Mouse (Mus musculus): ENCODE measurements around the gene Etl4. TPM values are rescaled to one million over a fixed set of nuclear protein-coding genes. Genes with fewer than 3 reads are reported as not detected.

The Etl4 gene
- polyA plus RNA-seq, 1 experiment from 2014 or later = 23.3 TPM

- H3K9me3 ChIP-seq = no peaks in the 10 kb centered on the region
- H3K4me1 ChIP-seq = no peaks in the 10 kb centered on the region
- 52% methylated on average over 1 of the region's 1 CpGs for WGBS
Measured at GRCm38 (mm10) chr2:20747723-20748122, 838.1 kb downstream of the Etl4 start.

GRCm38 (mm10) chr2:20748481-20748880, 838.9 kb downstream of the Etl4 start:
- Histone ChIP-seq H3K4me3 (no peak overlapping the region), H3K27me3 (no peaks in the 10 kb centered on the region), H3K9ac (no peak overlapping the region), H3K9me3 (no peaks in the 10 kb centered on the region), H3K4me2 (no peak overlapping the region), H3K36me3 (no peaks in the 10 kb centered on the region), H3K27ac (no peak overlapping the region), H3K4me1 (no peaks in the 10 kb centered on the region)
- 53% methylated on average over 1 of the region's 1 CpGs for WGBS
- no peak for ATAC-seq (ENCODE audit: borderline replicate concordance, extremely low read depth, low FRiP score, low TSS enrichment)

More at GRCm38 (mm10) chr2:20747723-20748122, 838.1 kb downstream of the Etl4 start:
- Histone ChIP-seq H3K36me3 (no peaks in the 10 kb centered on the region), H3K27ac (no peak overlapping the region), H3K27me3 (no peaks in the 10 kb centered on the region), H3K9ac (no peak overlapping the region), H3K4me3 (no peak overlapping the region), H3K4me2 (no peak overlapping the region)
- no peak for ATAC-seq (ENCODE audit: borderline replicate concordance, extremely low read depth, low FRiP score, low TSS enrichment)

GRCm38 (mm10) chr2:20749687-20750086, 840.1 kb downstream of the Etl4 start:
- H3K36me3 ChIP-seq = no peaks in the 10 kb centered on the region
- H3K4me3 ChIP-seq = no peak overlapping the region
- no peaks in the 10 kb centered on the region for H3K9me3 ChIP-seq
- ATAC-seq (ENCODE audit: borderline replicate concordance, extremely low read depth, low FRiP score, low TSS enrichment) = no peak
- H3K4me1 ChIP-seq = no peaks in the 10 kb centered on the region
- no peak overlapping the region for H3K9ac ChIP-seq
- no peaks in the 10 kb centered on the region for H3K27me3 ChIP-seq
- no peak overlapping the region for H3K27ac ChIP-seq
- no peak overlapping the region for H3K4me2 ChIP-seq
- WGBS = 83% methylated on average over 3 of the region's 3 CpGs

- WGBS = 77% methylated on average over 8 of the region's 8 CpGs
- Histone ChIP-seq H3K9me3 (no peaks in the 10 kb centered on the region), H3K4me2 (no peak overlapping the region), H3K27ac (no peak overlapping the region), H3K4me3 (no peak overlapping the region), H3K9ac (no peak overlapping the region), H3K36me3 (no peaks in the 10 kb centered on the region), H3K27me3 (no peaks in the 10 kb centered on the region), H3K4me1 (no peaks in the 10 kb centered on the region)
- ATAC-seq (ENCODE audit: borderline replicate concordance, extremely low read depth, low FRiP score, low TSS enrichment) = no peak
Measured at GRCm38 (mm10) chr2:20753282-20754110, 843.9 kb downstream of the Etl4 start.

- H3K36me3 ChIP-seq = no peaks in the 10 kb centered on the region
- H3K4me1 ChIP-seq = no peaks in the 10 kb centered on the region
- no peak overlapping the region for H3K9ac ChIP-seq
- WGBS = 79% methylated on average over 3 of the region's 3 CpGs
- no peak overlapping the region for H3K4me3 ChIP-seq
- H3K27ac ChIP-seq = no peak overlapping the region
- no peaks in the 10 kb centered on the region for H3K9me3 ChIP-seq
- no peak overlapping the region for H3K4me2 ChIP-seq
- H3K27me3 ChIP-seq = no peaks in the 10 kb centered on the region
- ATAC-seq (ENCODE audit: borderline replicate concordance, extremely low read depth, low FRiP score, low TSS enrichment) = no peak
Measured at GRCm38 (mm10) chr2:20756964-20757363, 847.4 kb downstream of the Etl4 start.

GRCm38 (mm10) chr2:20759045-20759662, 849.6 kb downstream of the Etl4 start:
- no peak overlapping the region for H3K4me2 ChIP-seq
- no peak overlapping the region for H3K4me3 ChIP-seq
- H3K9me3 ChIP-seq = no peaks in the 10 kb centered on the region
- H3K36me3 ChIP-seq = no peaks in the 10 kb centered on the region
- no peak for ATAC-seq (ENCODE audit: borderline replicate concordance, extremely low read depth, low FRiP score, low TSS enrichment)
- no peak overlapping the region for H3K9ac ChIP-seq
- H3K4me1 ChIP-seq = no peaks in the 10 kb centered on the region
- WGBS = 62% methylated on average over 7 of the region's 7 CpGs
- H3K27ac ChIP-seq = no peak overlapping the region
- no peaks in the 10 kb centered on the region for H3K27me3 ChIP-seq

- 86% methylated on average over 5 of the region's 5 CpGs for WGBS
- Histone ChIP-seq H3K4me1 (no peaks in the 10 kb centered on the region), H3K4me2 (no peak overlapping the region), H3K27ac (no peak overlapping the region), H3K27me3 (no peaks in the 10 kb centered on the region), H3K9ac (no peak overlapping the region), H3K36me3 (no peaks in the 10 kb centered on the region), H3K4me3 (no peak overlapping the region), H3K9me3 (no peaks in the 10 kb centered on the region)
- no peak for ATAC-seq (ENCODE audit: borderline replicate concordance, extremely low read depth, low FRiP score, low TSS enrichment)
Measured at GRCm38 (mm10) chr2:20761320-20761719, 851.7 kb downstream of the Etl4 start.

GRCm38 (mm10) chr2:20761751-20762150, 852.2 kb downstream of the Etl4 start:
- Histone ChIP-seq H3K4me1 (no peaks in the 10 kb centered on the region), H3K9me3 (no peaks in the 10 kb centered on the region), H3K4me3 (no peak overlapping the region), H3K27me3 (no peaks in the 10 kb centered on the region), H3K36me3 (no peaks in the 10 kb centered on the region), H3K9ac (no peak overlapping the region), H3K27ac (no peak overlapping the region), H3K4me2 (no peak overlapping the region)
- WGBS = 82% methylated on average over 3 of the region's 3 CpGs
- ATAC-seq (ENCODE audit: borderline replicate concordance, extremely low read depth, low FRiP score, low TSS enrichment) = no peak

GRCm38 (mm10) chr2:20763511-20764212, 854.1 kb downstream of the Etl4 start:
- Histone ChIP-seq H3K36me3 (no peaks in the 10 kb centered on the region), H3K4me3 (no peak overlapping the region), H3K4me1 (no peaks in the 10 kb centered on the region), H3K4me2 (no peak overlapping the region), H3K27ac (no peak overlapping the region), H3K9ac (no peak overlapping the region), H3K27me3 (no peaks in the 10 kb centered on the region), H3K9me3 (no peaks in the 10 kb centered on the region)
- WGBS = 80% methylated on average over 4 of the region's 4 CpGs
- no peak for ATAC-seq (ENCODE audit: borderline replicate concordance, extremely low read depth, low FRiP score, low TSS enrichment)

GRCm38 (mm10) chr2:20764566-20765090, 855.0 kb downstream of the Etl4 start:
- no peak overlapping the region for H3K4me2 ChIP-seq
- no peaks in the 10 kb centered on the region for H3K27me3 ChIP-seq
- H3K4me1 ChIP-seq = no peaks in the 10 kb centered on the region
- H3K36me3 ChIP-seq = no peaks in the 10 kb centered on the region
- ATAC-seq (ENCODE audit: borderline replicate concordance, extremely low read depth, low FRiP score, low TSS enrichment) = no peak
- no peak overlapping the region for H3K9ac ChIP-seq
- H3K9me3 ChIP-seq = no peaks in the 10 kb centered on the region
- no peak overlapping the region for H3K27ac ChIP-seq
- no peak overlapping the region for H3K4me3 ChIP-seq

- 64% methylated on average over 5 of the region's 5 CpGs for WGBS
- Histone ChIP-seq H3K9me3 (no peaks in the 10 kb centered on the region), H3K27me3 (no peaks in the 10 kb centered on the region), H3K4me3 (no peak overlapping the region), H3K27ac (no peak overlapping the region), H3K4me2 (no peak overlapping the region), H3K9ac (no peak overlapping the region), H3K4me1 (no peaks in the 10 kb centered on the region), H3K36me3 (0 out of 2 replicates have a peak, but pooled peaks cover 3% of the 10 kb centered on the region)
- ATAC-seq (ENCODE audit: borderline replicate concordance, extremely low read depth, low FRiP score, low TSS enrichment) = no peak
Measured at GRCm38 (mm10) chr2:20768681-20769080, 859.1 kb downstream of the Etl4 start.

GRCm38 (mm10) chr2:20770171-20770570, 860.6 kb downstream of the Etl4 start:
- no peak overlapping the region for H3K4me2 ChIP-seq
- no peaks in the 10 kb centered on the region for H3K4me1 ChIP-seq
- no peak overlapping the region for H3K9ac ChIP-seq
- H3K27me3 ChIP-seq = no peaks in the 10 kb centered on the region
- no peaks in the 10 kb centered on the region for H3K9me3 ChIP-seq
- ATAC-seq (ENCODE audit: borderline replicate concordance, extremely low read depth, low FRiP score, low TSS enrichment) = no peak
- no peak overlapping the region for H3K27ac ChIP-seq
- 0 out of 2 replicates have a peak, but pooled peaks cover 3% of the 10 kb centered on the region for H3K36me3 ChIP-seq
- no peak overlapping the region for H3K4me3 ChIP-seq

Data from lung, embryonic 15.5 days (tissue).